Mouse (Mus musculus) left cerebral cortex, adult 11 months (tissue): ENCODE results near the gene Fam234a.
A peak's percentile ranks its signal among the peaks of the same experiment; 100 is the strongest.
"Not testable (repeated sequence)": the region's sequence is repeated elsewhere in the genome, so short reads cannot be mapped to it uniquely, and the experiment has no call there.

Experiments
- DNase-seq: peaks from one replicate; pipeline ENCODE4 v3.0.0; 2022; ENCODE audit warnings: low spot score

Fam234a gene

DNA sequence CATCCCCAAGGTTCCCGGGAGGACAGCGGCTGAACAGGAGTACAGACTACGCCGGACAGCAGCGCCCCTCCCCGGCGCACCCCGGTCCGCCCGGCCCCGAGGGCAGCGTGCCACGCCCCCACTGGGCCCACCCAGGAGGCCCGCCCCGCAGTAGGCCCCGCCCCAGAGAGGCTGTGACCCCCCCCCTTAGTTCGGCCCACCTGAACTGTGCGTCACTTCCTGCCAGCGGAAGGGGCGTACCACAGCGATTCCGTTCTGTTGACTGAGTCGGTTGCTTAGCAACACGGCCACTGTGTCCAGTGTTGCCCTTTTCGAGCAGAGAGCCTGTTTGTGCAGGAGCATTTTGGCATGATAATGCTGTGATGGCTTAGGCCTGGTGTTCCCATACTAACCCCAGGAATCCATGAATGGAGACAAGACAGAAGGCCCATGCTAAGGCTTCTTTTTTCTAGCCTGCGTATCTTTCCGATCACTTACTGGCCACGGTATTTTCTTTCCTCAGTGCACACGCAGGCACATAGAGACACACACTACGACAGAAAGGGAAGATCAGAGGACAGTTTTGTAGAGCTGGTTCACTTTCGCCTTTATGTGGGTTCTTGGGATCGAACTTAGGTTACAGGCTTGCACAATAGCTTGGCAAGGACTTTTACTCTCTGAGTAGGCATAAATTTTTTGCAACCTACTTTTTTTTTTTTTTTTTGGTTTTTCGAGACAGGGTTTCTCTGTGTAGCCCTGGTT lies at the start of gene Fam234a:
Gene Fam234a, minus strand, starts transcription at position 142 of the 741 bp plus-strand sequence.
- DNase-seq = peak; percentile 89

DNA sequence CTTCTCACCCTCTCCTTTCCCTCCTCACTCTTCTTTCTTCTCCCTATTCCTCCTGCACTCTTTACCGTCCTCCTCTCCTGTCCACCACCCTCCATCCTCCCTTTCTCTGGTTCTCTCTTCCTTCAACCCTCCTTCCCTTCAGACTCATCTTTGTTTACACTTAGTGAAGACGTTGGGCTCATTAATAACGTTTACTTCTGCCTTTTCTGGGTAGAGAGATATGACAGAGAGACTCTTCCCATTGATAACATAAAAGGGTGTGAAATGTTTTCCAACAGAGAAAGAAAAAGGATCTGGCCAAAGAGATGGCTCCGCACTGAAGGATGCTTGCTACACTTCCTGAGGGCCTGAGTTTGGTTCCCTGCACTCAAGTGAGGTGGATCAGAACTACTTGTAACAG lies 45.4 kb upstream of the Fam234a start:
- no peak for DNase-seq

DNA sequence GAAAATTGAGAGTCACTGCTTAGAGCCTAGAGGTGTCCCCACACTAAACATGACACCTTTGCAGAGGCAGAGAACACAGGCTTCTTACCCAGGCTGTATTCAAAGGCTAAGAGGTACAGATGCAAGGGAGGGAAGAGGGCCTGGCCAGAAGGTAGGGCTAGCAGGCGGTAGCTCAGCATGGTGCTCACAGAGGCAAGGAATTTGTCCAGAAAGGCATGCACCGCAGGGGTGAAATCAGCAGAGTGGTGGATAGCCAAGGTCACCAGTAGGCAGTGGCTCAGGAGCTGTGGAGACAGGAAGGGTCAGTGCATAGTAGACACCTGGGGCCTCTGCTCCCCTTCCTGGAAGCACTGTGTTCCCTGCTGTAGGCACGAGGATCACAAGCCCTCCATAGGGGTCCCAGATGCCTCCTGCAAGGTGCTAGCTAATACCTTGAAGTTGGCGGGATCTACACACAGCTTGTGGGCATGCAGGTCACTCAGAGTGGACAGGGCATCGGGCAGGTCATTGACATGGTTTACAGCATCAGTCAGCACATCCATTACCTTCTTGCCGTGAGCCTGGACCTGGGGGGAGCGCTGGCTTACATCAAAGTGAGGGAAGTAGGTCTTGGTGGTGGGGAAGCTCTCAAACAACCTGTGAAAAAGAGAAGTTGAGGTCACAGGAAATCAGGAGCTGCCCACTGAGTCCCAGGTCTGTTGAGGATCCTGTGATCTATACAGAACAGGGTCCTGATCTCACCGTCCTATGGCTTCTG lies 42.3 kb upstream of the Fam234a start:
- no peak for DNase-seq

DNA sequence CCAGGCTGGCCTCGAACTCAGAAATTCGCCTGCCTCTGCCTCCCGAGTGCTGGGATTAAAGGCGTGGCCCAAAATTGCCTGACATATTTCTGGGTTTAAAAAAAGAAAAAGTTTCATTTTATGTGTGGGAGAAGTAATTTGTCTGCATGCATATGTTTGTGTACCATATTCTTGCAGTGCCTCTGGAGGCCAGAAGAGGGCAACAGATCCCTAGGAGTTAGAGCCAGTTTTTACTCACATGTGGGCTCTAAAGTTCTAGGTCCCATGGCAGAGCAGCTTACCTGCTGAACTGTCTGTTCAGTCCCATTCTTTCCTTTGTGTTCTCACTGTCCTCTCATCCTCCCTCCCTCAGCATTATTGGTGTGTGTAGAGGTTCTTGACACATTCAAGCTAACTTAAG lies 32.7 kb upstream of the Fam234a start:
- DNase-seq = no peak

DNA sequence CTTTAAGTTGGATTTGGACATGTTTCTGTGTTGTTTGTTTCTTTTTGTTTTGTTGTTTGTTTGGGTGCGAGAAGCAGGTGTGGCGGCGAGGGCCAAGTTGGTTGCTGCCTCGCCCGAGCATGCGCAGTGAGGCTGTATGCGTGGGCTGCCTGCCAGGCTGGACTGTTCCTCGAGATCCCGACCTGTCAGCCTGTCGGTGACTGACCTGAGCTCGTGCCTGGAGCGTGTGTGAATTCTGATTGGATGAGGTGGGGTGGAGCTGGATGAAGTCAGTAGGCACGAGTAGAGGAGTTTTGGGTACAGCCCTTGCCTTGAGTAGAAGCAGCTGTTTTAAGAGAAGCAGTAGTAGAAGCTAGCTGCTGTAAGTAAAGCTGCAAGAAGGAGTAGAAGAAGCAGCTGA lies 31.9 kb upstream of the Fam234a start:
- DNase-seq = no peak

DNA sequence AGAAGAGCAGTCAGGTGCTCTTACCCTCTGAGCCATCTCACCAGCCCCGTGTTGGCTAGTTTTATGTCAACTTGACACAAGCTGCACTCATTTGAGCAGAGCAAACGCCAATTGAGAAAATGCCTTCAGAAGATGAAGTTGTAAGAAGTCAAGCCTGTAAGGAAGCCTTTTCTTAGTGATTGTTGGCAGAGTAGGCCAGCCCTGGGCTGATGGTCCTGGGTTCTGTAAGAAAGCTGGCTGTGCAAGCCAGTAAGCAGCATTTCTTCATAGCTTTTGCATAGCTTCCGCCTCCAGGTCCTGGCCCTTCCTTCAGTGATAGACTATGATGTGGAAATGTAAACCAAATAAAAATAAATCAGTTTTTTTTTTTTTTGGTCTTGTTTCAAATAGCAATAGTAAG lies 28.5 kb upstream of the Fam234a start:
- DNase-seq = no peak

DNA sequence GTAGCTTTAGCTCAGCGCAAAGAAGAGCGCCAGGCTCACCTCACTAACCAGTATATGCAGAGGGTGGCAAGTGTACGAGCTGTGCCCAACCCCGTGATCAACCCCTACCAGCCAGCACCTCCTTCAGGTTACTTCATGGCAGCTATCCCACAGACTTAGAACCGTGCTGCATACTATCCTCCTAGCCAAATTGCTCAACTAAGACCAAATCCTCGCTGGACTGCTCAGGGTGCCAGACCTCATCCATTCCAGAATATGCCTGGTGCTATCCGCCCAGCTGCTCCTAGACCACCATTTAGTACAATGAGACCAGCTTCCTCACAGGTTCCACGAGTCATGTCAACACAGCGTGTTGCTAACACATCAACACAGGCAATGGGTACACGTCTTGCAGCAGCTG lies 25.5 kb upstream of the Fam234a start:
- DNase-seq = not testable (repeated sequence)

DNA sequence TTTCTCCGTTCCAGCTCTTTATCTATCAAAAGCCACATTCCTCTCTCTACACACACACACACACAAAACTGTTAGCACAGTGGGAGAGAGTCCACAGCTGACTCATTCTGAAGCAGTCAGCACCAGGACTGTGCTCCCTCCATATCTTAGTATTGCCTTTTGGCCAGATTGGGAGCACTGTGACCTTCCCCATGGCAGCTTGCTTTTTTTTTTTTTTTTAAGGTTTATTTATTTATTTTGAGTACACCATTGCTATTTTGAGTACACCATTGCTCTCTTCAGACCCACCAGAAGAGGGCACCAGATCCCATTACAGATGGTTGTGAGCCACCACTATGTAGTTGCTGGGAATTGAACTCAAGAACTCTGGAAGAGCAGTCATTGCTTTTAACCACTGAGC lies 24.8 kb upstream of the Fam234a start:
- DNase-seq = no peak

DNA sequence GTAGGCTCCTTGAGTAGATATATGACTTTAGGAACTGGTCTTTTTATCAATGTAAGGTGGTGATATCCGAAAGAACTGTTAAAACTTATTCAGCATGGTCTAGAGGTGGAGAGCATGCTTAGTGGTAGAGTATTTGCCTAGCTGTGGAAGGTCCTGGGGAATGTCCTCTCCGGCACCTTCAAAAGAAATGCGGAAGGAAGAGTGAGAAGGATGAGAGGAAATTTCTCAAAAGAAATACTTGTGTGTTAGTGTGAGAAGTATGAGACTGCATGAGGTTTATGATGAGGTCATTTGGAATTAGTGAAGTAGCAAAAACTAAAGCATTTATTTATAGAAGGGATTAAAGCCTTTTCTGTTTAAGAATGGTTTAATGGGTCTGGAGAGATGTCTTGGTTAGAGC lies 18.3 kb upstream of the Fam234a start:
- DNase-seq = no peak

DNA sequence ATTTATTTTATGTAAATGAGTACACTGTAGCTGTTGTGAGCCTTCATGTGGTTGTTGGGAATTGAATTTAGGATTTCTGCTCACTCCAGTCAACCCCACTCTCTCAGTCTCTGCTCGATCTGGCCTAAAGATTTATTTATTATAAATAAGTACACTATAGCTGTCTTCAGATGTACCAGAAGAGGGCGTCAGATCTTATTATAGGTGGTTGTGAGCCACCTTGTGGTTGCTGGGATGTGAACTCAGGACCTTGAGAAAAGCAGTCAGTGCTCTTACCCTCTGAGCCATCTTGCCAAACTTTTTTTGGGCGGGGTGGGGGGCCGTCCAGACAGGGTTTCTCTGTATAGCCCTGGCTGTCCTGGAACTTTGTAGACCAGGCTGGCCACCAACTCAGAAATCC lies 17.8 kb upstream of the Fam234a start:
- DNase-seq = no peak

DNA sequence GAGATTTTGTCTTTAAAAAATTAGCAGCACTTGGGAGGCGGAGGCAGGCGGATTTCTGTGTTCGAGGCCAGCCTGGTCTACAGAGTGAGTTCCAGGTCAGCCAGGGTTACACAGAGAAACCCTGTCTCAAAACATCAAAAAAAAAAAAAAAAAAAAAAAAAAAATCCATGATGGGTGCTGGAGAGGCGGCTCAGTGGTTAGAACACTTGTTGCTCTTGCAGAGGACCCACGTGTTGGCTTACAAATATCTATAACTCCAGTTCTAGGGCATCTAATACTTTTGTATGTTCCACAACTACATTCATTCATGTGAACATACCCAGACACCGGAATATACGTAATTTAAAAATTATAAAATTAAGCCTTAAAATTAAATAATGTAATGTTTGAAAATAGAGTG lies 11.3 kb upstream of the Fam234a start:
- DNase-seq = no peak

DNA sequence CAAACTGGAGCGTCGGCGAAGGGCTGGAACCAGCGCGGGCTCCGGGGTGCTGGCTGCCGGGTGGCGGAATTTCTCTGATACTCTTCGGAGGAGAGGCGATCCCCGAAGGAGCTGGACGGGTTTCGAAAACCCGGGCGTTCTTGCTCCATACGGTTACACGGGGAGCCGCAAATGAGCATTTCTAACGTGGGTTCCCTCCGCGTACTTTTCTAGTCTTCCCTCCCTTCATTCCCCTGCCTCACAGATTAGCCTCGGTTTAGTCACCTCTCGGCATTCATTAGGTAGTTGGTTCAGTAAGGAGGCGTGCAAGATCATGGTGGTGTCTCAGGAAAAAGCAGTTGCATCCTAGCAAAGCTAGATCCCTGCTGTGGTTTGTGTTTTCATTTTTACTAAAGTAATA lies 9.4 kb upstream of the Fam234a start:
- no peak for DNase-seq

DNA sequence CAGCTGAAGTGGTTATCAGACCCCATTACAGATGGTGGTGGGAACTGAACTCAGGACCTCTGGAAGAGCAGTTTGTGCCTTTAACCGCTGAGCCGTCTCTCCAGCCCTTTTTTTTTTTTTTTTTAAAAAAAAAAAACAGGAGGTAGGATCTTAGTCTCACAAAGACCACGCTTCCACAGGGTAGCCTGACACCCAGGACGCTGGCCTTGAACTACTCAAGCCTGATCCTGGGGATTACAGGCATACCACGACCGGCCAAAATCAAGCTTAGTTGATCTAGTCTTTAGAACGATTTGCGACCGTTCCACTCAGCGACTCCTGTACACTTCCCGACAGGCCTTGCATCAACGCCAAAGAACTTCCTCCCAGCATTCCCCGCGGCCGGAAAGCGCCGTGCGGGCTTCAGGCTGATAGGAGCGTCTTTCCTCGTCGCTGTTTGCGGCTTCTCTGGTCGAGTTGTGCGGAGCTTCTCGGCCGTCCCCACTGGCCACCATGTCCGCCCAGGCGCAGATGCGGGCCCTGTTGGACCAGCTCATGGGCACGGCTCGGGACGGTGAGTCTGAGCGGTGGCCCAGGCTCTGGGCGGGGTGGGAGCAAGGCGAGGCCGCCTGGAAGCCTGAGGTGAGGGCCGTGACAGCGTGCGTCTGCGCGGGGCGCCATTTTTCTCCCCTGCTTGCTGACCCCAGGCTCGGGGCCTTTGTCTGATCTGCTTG lies 8.7 kb upstream of the Fam234a start, which contains the start of gene Luc7l:
Gene Luc7l, plus strand, starts transcription at position 358 of the 713 bp plus-strand sequence.
- peak; percentile 89 for DNase-seq

DNA sequence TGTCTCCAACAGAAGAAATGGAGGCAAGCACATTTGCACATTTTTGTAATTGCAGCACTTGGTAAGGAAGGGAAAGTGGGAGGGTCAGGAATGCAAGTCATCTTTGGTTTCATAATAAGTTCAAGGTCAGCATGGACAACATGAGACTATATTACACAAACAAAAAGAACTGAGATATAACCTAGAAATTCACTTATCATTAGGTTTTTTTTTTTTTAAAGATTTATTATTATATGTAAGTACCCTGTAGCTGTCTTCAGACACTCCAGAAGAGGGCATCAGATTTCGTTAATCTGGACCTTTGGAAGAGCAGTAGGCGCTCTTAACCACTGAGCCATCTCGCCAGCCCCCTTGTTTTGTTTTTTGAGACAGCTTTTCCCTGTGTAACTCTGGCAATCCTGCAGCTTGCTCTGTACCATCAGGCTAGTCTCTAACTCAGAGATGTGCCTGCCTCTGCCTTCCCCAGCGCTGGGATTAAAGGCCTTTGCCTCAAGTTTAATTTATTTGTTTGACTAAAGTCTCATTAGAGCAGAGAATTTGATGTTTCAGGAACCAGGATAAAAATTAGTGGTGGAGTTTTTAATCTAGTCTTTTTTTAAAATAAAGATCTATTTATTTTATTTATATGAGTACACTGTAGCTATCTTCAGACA lies 8.0 kb upstream of the Fam234a start:
- no peak for DNase-seq

DNA sequence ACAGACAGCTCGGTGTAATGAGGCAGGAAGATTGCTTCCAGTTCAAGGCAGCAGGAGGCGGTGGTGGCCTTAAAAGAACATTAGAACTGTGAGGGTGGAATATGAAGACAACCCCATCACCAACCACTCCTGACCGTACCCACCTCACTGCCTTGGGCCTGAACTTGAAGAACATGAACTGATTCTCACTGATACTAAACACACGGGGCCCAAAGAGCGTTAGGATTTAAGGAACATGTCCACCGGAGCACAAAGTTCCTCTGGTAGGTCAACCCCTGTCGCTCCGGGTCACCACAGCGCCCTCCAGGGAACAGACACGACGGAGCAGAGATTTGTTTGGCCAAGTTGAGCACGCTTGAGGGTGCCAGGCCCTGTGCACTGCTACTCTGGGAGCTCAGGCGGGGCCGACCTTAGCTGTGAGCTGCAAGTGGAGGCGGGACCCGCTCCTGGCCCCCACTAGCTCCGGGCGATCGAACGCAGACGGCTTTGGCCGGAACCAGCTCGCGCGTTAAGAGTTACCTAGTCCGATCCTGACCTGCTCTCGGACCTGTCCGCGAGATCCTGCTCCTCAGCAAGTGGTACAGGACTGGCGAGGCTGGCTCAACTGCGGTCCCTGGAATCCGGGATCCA lies 456 bp downstream of the Fam234a start:
- peak; percentile 30 for DNase-seq

DNA sequence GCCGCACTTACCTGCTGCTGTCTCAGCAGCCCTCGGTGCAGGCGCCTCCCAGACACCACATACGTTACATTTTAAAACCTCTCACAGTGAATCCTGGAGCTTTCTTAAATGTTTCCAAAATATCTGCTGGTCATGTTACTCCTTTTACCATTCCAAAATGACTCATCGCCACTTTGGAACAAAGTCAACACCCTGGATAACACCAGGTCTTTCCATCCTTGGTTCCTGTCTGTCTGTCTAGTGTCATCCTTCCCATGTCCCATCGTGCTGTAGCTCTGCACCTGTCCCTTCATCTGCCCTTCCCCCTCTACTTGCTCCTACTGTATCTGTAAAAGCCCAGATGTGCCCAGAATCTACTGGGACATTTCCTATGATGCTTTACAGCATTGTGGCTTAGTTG lies 3.1 kb downstream of the Fam234a start:
- DNase-seq = no peak

DNA sequence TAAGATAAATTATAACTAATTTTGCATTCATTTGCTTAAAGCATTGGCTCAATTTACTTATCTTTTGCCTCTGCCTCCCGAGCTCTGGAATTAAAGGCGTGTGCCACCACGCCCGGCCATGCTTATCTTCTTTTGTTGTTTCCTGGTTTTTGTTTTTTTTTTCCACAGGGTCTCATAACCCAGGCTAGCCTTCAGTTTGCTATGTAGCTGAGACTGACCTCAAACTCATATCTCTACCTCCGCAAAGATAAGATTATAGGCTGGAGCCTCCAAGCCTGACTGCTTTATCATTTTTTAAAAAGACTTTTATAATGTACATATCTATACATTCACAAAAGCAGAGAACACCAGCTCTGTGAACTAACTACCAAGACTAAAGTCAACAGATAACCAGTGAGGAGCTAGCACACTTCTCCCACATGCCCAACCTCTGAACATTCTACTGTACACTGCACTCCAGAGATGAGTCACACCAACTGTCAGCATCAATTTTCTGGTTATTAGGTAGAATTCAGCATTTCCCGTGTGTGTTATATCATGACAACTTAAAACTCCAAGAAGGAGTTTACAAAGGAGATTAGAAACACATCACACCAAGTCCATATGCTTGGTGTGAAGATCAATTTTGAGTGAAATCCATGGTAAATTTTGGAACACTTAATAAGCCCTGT lies 3.8 kb downstream of the Fam234a start:
- no peak for DNase-seq

DNA sequence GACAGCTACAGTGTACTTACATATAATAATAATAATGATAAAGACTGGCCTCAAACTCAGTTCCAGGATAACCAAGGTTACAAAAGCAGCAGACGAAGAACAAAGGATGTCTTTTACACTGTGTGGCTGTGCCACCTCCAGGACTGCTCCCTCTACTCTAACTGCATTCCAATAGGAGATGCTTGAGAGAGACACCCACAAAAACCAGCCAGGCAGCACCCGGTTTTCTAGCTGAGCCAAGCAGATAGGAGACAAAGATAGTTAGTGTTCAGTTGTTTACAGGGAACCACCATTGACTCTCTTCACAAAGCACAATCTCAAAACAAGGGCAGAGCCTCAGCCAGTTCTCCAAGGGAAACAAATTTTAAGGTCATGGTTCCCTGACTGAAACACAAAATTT lies 4.5 kb downstream of the Fam234a start:
- DNase-seq = no peak

DNA sequence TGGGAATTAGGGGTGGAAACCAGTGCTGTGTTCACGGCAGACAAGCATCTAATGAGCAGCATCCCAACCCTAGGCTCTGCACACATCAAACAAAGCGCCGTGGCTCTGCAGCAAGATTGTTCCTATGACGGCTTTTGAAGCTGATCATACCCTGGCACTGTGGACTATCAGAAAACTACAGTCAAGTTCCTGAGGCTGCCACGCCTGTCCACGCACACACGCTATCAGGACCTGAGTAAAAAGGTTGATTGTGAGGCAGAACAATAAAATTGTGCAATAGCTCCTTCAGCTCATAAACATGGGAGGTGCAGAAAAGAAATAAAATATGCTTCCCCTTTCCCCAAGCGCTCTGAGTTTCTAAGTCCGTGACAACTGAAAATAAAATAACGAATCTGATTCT lies 6.4 kb downstream of the Fam234a start:
- no peak for DNase-seq

DNA sequence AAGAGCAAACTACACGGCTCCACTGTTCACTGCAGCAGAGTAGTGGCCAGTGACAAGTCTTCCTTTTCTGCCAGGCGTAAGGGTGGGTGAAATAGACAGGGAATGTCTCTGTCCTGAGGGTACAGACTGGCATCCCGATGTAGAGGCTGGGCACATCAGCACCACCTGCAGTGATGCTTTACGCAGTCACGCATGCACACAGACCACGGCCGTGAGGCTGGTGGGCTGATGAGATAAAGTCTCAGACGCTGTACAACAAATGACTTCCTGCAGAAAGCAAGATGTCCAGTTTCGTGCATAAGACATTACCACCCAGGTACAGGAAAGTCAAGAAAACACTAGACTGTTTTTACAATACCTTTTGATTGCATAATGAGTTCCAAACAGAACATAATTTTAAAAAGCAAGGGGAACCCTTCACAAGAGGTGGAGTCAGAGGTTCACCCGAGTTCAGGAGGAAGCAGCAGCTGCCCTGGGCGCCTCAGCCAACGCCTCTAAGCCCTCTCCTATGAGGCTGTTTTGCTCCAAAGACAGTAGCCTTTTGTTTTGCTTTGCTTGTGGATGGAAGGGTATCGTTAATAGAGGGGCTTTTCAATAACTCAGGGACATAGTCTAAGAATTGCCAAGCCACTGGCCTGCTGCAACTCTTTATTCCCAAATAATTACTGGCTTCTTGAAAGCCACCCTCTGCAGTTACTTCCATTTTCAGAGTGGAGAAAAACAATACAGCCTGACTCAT lies 8.8 kb downstream of the Fam234a start:
- DNase-seq = no peak

DNA sequence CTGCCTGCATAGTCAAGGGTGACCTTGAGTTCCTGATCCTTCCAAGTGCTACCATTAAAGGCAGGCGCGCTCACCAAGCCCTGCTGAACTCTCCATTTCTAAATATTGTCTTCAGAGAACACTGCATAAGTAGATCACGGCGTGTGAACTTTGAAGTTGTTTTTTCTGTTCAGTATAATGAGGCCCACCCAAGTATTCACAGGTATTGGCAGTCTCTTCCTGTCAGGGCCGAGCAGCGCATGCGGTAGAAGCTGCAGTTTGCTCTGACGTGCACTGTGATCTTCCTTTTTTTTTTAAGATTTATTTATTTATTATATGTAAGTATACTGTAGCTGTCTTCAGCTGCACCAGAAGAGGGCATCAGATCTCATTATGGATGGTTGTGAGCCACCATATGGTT lies 9.7 kb downstream of the Fam234a start:
- DNase-seq = no peak
